Mouse (Mus musculus) adipocyte (in vitro differentiated cells): Measurements from ENCODE around the gene Plscr1.

Experiments used
- DNase-seq: peaks from one replicate; pipeline ENCODE4 v3.0.0-alpha.2; 2016; ENCODE audit warnings: low spot score

The Plscr1 gene

DNA sequence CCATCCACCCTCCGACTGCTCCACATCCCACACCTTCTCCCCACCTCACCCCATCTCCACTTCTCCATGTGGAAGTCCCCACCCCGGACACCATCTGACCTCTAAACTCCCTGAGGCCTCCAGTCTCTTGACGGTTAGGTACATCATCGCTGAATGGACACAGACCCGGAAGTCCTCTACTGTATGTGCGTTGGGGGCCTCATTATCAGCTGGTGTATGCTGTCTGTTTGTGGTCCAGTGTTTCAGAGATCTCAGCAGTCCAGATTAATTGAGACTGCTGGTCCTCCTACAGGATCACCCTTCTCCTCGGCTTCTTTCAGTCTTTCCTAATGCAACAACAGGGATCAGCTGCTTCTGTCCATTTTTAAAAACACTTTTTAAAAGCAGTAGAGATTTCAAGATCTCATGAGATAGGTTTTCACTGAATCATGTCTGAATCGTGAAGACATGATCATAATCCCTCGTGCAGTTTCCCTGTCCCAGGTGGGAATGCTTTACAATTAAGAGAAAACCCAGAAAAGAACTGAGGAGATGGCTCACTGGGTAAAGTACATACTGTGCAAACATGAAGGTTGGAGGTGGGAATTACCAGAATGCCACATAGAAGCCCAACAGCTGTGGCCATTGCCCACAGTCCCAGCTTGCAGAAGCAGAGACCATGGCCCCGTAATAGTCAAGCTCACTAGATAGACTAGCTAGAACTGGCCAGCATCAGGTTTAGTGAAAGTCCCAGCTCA is 4.2 kb downstream of the Plscr1 start:
- DNase-seq: no peak

DNA sequence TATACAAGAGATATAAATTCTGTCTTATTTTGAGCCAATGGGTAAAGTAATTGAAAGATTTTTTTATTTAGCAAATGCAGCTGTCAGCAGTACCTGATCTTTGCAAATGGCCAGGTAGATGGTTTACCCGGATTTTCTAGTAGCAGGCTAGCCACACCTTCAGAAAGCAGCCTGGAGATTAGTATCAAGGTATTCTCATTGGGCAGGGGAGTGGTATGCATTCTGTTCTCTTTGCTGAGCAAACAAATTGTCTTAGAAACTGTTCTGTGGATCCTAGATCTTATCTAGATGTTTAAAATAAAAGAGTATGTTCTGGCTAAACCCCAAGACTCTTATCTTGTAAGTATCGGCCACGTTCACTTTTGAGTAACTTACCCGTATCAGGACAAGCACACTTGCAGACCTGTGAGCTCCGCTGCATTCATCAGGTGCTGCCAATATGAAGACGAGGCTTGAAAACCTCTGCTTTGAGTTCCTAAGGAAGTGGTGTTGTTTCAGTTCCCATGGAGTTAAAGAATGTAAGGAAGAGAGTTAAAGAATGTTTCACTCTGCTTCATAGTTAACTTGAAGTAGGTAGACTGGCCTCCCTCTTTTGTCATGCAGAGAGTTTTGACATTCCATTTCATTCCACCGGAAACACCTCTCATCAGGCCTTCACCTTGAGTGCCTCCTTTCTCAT is 11.1 kb downstream of the Plscr1 start:
- DNase-seq: no peak

DNA sequence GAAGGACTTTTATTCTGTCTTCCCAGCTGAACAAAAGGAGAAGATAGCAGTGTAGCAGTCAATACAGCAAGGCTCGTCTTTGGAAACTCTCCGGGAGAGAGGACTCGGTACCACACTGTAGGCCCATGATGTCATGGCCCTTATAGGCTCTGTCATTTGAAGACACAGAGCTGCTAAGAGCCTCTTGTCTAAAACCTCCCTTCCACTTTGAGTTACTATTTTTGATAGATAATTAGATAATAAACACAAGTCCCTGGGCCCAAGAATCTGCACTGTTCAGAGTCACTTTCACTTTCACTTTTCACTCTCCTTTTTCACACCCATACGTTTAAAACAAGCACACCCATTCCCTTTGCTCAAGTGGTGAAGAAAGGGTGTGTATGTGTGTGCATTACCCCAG is 16.2 kb downstream of the Plscr1 start:
- peak; percentile 52 for DNase-seq

DNA sequence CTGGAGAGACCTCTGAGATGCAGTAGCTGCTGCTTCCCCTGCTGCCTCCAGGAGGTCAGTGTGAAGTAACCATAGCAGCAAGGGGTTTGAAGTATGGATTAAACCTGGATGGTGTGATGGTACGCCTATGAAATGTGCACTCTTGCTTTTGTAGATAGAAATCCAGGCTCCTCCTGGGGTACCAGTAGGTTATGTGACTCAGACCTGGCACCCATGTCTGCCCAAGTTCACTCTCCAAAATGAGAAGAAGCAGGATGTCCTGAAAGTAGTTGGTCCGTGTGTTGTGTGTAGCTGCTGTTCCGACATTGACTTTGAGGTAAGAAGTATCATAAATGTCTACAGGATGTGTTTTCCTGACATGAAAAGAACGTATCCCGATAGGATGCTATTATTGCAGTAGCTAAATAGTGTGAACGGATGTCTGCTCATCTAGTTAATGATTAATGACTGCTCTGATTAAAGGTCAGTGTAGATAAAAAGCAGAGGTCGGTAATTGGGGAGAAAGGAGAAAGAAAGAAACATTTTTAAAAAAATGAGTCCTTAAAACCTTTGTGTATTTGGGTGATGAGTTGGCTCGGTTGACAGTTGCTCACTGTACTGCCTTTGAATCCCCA is 17.1 kb downstream of the Plscr1 start:
- DNase-seq: no peak

DNA sequence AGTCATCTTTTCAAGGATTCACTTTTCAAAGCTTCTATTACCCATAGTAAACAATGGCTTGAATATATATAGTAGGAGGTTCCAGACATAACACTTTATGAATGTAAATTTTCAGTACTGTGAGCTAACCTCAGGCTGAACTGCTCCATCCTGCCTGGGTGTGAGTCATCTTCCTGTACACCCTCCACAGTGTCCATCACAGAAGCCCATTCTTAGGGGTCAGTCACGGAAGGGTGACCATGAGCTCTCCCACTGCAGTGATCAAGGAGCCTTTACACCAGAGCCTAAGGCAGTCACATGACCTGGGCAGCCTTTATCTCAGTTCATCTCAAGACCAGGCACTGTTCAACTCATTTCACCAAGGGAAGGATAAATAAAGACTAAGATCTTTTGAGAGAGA is 18.2 kb downstream of the Plscr1 start:
- DNase-seq: no peak

DNA sequence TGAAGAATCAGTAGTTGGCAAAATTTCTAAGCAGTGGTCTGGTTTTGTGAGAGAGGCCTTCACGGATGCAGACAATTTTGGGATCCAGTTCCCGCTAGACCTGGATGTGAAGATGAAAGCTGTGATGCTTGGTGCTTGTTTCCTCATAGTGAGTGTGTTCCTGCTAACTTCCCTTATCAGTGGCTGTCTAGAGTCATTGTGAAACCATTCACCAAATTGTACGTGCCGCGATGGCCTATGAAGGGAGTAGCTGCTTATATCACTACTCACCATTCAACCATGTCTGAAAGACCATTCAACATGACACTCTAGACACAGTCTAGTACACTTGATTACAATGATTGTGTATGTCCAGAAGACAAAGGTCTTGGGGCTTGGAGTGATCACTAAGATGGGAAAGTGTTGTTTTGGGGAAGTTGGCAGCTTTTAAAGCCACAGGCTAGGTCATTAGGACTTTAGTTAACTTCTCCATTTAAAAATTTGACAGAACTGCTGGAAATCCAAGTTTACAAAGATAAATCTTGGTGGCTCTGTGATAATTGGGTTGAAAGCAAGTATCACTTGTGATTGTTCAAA is 20.4 kb downstream of the Plscr1 start:
- no peak for DNase-seq

DNA sequence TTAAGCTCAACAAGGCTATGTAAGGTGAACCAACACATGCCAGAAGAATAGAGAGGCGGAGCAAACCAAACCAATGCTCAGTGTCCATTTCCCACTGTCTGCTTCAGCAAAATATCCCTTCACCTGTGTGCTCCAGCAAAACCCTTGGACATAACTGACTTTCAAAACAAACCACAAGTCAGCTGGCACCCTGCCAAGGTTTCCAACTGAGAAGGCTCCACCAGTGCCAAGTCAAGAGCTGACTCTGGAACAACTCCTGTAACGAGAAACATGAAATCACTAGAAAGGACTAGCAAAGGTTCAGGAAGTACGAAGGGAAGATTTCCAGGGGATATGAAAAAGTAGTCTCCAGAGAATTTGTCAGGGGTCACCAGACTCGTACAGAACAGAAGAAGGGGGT is 21.4 kb downstream of the Plscr1 start:
- peak; percentile 98 for DNase-seq

DNA sequence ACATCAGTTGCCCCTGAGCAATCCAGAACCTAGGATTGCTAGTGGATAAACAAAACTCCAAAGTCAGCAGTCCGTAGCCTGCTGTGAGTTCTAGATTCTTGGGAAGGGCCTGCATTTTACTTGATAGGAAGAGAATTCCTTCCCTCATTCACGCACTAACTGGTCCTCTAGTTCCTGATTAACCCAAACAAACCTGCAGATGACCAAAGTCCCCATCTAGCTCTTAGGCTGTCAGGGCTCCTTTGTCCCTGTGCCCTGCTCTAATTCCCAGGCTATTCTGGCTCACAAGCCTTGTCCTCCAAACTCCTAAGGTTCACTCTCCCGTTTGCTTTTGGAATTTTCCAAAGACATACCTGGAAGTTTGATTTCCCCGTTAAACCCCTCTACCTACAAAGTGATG is 23.1 kb downstream of the Plscr1 start:
- no peak for DNase-seq

DNA sequence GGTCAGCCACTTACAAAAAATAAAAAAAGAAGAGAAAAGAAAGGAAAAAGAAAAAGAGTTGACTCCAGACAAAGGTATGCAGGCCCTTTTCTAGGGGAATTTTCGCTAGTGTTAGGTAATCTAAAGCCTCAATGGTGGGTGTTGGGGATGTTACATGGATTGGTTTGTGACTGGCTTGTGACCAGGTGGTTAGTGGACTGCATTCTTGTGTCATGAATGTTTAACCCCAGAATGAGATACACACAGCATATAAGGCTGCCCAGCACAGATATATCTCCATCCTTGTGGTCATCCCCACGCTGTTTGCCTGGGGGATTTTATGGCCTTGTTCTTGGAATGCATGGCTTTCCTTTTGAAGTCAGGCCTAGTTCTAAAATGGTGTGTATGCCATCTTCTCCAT is 23.7 kb downstream of the Plscr1 start:
- DNase-seq: no peak

DNA sequence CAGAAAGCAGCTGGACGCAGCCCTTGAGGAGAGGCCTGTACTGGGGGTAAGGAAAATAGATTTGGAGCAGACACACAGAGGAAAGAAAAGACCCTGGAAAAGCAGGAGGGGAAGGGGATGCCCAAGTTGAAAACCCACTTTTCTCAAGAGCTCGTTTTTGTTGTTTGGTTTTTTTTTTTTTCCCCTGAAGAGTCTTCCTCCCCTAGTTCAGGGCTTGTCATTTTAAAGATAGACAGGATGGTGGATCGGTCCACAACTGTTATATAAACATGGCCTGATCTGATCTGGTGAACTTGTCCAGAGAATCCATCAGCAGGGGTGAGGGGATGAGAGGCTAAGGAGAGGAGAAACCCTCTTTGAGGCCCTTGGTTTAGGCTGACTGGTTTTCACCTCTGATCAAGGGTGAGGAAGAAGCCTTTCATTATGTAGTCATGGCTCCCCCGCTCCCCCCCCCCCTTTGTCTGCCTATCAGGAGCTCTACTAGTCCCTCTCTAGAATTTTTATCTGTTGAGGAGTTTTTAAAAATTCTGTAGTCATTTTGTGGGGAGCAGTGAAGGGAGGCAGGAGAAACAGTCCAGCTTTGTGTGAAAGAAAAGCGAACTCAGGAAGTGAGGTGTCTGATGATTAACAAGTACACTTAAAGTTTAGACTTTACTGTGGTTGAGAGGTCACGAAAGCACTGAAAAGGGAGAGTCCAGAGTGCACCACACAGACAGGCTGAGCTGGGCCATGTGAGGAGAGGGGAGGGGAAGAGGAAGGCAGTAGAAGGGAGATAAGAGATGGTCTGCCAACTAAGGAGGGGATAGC is 24.6 kb downstream of the Plscr1 start:
- peak; percentile 14 for DNase-seq

DNA sequence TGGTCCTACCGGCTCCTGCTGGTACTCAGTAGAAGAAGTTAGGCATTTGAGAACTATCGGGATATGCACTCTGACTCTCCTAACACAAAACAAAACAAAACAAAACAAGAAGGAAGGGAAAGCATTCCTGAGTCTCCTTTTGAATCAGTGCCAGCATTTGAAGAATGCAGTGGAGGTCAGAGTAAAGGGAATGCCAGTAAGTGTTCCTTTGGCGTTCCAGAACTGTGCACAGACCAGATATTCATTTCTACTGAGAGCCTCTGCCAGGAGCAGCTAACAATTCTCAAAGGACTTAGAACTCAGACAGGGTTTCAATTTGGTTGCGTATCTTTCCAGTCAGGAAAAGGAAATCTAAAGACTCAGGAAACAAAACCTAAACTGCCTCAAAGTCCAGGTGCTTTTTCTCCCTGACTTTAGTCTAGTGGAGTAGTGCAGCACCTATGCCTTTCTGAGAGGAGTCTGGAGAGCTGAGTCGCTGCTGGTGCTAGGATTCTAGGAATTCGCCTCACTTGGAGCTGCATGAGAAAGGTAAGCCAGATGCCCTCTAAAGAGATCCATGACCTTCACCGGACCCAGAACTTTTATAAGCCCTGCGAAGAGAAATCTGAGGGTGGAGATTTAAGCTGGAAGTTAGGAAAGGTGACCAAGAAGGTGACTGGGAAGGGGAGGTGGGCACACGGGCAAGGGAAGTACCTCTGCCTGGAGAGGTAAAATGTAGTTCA is 26.1 kb downstream of the Plscr1 start, which contains the start of gene Plscr2:
Gene Plscr2 (plus strand): TSS at position 117 of the 722 bp plus-strand sequence.
- peak; percentile 60 for DNase-seq

DNA sequence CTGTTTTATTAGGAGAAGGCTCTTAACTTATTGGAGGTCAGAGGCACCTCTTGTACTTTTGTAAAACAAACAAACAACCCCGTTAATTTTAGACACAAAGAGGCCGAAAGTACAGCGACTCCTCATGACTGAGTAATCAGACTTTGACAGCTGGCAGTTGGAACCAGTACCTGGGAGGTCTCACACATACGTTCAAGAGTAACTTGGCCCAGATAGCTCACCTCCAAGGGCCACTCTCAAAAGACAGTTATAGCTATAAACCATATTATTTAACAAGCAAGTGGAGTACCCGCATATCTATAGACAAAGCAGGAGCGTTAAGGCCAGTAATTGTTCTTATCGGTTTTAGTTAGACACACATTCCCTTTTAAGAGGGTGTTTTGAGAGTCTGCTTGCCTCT is 26.8 kb downstream of the Plscr1 start:
- DNase-seq: no peak

DNA sequence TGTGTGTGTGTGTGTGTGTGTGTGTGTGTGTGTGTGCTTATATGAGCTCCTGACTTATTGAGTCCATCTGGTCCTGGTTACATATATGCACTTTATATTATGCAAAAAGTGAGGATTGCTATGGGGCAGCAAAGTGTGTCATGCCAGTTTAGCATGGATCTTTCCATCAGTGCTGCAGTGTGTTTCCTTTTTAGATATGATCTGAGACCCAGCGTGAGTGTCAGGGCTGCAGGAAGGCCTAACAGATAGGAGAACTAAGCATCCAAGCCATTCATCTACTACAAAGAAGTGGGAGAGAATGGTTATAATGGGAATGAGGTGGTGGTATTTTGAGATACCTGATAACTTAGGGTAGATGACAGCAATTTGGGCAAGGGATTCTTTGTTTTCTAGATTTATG is 30.5 kb downstream of the Plscr1 start:
- DNase-seq: no peak

DNA sequence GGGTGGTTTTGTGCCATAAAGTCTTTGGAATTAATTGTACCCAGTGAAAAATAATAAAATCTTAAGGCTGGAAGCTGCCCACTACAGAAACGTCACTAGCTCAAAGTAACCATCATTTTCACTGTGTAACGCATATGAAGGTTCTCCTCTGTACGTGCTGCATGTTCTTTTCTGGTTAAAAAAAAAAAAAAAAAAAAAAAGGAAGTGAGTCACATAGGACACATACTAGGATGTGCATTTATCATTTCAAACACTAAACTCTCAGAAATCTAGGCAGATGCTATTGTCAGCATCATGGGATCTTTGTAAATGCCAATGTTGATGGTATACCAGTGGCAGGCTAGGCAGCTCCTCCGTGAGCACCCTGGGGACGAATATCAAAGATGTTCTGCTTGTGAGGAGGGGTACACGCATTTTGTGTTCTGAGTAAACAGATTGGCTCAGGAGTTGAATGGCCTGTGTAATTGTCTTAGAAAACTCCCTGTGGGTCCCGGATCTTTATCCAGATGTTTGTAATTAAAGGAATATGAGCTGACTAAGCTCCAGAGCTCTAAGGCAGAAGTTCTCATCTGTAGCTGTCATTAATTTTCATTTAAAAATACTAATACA is 33.1 kb downstream of the Plscr1 start:
- no peak for DNase-seq

DNA sequence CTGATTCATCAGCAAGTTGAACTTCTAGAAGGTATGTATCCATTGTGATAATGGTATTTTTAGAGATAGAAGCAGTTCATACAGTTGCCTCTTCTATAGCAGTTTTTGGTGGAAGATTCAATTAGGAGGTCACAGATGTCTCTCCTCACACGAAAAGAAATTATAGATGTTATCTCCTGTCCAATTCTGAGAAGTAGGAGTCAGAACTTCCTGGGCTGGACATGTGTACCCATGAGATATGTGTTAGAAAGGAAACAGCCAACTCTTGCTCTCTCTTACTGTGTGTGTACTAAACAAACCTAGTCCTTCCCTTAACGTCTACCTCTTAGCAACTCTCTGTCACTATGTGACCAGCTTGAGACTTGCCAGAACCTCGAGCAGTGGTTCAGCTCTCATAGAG is 40.1 kb downstream of the Plscr1 start:
- no peak for DNase-seq

DNA sequence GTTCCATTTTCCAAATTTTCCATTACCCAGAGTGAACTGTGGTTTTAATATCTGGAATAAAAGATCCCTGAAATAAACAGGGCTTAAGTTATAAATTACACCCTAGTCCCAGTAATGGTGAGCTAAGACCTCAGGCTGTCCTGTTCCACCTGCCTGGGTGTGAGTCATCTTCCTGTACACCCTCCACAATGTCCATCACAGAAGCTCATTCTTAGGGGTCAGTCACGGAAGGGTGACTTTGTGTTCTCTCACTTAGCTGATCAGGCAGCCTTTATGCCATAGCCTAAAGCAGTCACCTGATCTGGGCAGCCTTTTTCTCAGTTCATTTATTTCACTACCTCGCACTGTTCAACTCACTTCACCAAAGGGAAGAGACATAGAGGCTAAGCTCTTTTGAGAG is 42.6 kb downstream of the Plscr1 start:
- no peak for DNase-seq

DNA sequence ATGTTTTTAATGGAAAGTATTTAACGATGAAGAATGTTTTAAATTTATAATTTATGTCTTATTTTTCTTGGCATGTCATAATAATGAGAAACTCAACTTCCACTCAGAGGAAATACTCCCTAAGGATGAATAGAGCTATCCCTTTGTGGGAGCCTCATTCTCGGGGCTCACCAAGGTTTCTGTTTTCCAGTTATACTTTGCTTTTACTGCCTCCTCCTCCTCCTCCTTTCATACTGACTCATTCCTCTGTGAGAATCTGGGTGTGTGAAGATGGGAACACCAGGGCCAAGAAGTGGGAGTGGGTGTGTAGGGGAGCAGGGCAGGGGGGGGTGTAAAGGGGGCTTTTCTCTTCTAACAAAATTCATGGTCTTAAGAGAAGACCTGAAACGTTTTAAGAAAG is 43.4 kb downstream of the Plscr1 start:
- no peak for DNase-seq

DNA sequence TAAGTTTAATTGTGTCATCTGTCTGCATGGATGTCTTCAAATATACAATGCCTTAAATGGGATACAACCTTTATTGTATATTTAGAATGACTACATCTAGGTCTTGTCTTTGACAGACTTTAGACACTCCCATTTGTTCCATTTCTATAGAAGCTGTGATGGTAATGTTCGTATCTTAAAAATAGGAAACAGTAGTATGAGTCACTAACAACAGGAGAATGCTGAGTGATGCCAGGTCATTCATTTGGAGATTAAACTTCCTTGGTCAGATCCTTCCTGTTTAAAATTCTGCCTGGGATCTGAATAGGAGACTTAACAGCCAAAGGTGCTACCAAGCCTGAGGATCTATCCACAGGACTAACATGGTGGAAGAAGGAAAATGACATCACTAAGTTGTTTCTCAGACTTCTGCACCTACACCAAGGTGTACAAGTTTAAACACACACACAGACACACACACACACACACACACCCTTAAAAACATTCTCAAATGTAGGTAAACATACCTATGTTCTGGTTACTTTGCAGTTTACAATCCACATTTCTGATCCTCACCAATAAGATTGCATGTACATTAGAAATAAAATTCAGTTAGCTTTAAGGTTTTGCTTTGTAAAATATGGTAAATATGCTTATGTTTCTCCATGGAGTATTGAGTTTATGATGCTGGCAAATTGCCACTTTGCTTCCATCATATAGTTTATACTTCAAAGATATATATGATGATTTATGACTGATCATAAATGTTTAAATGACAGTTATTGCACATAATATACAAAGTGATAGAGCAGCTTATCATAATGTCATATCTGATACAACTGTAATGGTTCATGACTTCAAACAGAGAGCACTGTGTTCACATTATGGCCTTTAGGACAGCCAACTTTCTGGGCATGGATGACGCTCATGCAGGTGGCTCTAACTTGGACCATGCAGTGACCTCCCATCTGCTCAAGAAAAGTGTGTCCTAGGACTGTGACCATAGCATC is 44.3 kb downstream of the Plscr1 start:
- DNase-seq: no peak

DNA sequence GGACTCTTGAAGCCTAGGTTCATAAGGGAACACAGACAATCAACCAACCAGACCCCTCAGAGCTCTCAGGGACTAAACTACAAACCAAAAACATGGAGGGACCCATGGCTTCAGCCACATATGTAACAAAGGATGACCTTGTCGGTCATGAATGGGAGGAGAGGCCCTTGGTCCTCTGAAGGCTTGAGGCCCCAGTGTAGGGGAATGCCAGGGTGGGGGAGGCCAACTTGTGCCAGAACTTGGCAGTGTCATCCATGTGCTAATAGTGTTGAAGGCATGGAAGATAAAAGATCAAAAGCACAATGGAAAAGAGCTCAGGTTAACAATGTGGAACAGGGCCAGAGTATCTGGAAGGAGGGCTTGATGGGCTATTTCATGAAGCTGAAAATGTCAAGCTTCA is 48.7 kb downstream of the Plscr1 start:
- no peak for DNase-seq

DNA sequence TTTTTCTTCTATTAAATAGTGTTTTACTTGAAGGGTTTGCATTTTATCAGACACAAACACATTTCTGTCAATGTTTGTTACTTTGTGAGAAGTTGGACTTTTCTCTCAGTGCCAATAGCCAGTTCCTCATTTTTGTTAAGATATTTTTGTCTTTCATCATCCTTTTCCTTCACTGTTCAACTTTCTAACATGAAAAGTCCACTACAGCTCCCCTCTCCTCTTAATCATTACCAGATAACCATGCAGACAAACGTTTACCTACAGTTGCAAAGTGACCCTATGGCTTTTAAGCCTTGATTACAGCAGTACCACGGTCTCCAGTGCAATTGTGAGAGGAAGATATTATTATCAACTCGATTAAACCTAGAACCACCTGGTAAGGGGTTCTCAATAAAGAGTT is 51.7 kb downstream of the Plscr1 start:
- no peak for DNase-seq
